Mouse (Mus musculus) adrenal gland, adult 8-10 months (tissue): Measurements from ENCODE around the gene Ncaph2. TPM values are rescaled to one million over a fixed set of nuclear protein-coding genes. Genes with fewer than 3 reads are reported as not detected.

Experiments
- DNase-seq: peaks from one replicate; pipeline ENCODE4 v3.0.0; 2022
- microRNA-seq, 2 experiments: library from miRNA; unstranded; fragments of <30 nt; microRNA quantifications; one replicate each; pipeline ENCODE4 v1.2.0; 2022
- total RNA-seq, 4 experiments: library from RNA; stranded (reverse); gene quantifications; 2 replicates each; pipeline ENCODE4 v1.2.4; 2022

Ncaph2 gene
- total RNA-seq, 4 experiments from 2014 or later, result 79.1 to 93.1 (median 87.8) TPM

- DNase-seq, result no peak
Observed at GRCm38 (mm10) chr15:89379429-89379828, 23.9 kb downstream of the Ncaph2 start.

DNA sequence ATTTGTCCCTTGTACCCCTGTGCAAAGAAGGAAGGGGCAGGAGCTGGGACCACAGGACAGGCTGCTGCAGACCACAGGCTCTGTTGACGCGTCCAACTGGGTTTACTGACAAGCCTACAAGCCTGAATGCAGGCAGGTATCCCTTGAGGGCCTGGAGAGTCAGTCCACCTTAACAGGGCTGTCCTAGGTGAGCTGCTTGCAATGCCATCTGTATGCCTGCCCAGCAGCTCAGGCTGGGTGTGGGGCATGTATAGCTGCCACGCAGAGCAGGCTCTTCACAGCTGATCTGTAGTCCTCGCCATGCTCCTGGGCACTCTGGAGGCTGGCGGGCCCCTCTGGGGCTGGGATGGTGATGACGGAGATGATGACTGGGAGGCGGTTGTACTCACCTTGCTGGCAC, 29.1 kb downstream of the Ncaph2 start, which contains the start of gene Klhdc7b:
Klhdc7b (plus strand) TSS at position 301 of the 400 bp plus-strand sequence.
- DNase-seq, result no peak

GRCm38 (mm10) chr15:89387127-89387526, 31.6 kb downstream of the Ncaph2 start:
- no peak for DNase-seq

DNA sequence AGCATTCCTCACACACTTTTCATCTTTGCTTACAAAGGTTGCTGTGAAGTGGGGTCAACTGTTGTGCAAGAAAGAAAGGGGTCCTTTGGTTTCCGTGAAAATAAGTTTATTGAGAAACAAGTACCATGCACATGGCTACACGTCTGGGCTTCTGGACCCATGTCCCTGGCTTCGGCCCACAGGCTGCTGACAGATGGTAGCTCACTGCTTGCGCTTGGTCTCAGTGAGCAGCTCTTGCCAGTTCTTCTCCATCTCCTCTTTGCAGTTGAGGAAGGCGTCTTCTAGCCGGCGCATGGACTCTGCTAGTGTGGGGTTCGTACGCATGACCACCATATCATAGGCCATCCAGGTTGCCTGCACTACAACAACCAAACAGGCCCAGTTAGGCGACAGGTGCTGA, 34.6 kb downstream of the Ncaph2 start:
- no peak for DNase-seq

DNA sequence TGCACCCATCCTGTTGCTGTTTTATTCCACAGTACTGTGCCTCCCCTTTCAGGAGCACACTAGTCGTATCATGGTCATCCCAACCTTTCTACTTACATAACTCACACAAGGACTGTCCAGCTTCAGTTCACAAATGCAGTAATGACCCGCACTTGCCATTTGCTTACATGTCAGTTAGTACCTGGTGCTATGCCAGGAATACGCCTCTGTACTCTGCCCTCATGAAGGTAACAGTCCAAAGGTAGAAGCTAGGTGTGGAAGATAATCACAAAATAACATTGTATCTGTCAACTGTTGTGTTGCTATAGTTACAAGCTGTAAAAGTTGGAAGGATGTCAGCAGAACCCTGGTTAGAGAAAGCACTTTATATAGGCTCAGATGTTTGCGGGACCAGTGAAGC, 41.4 kb downstream of the Ncaph2 start:
- DNase-seq, result no peak

DNA sequence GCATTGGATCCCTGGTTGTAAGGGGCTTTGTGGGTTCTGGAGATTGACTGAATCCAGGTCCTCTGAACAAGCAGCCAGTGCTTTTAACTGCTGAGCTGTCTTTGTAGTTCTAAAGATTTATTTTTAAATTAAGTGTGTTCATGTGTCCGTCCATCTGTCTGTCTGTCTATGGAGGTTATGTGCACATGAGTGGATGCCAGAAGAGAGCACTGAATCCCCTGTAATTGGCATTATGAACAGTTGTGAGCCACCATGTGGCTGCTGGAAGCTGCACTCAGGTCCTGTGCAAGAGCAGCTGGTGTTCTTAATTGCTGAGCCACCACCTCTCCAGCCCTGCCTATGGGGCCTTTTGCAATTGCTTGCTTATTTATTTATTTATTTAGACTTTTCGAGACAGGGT, 42.6 kb downstream of the Ncaph2 start:
- no peak for DNase-seq

GRCm38 (mm10) chr15:89399716-89400115, 44.2 kb downstream of the Ncaph2 start:
- no peak for DNase-seq

DNA sequence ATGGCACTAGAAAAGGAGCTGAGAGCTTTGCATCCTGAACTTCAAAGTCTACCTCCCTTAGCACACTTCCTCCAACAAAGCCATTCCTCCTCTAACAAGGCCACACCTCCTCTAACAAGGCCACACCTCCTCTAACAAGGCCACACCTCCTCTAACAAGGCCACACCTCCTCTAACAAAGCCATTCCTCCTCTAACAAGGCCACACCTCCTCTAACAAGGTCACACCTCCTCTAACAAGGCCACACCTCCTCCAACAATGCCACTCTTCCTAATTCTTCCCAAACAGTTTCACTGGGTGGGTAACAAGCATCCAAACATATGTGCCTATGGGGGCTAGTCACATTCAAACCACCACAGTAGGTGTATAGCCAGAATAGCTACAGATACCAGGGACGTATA, 47.0 kb downstream of the Ncaph2 start:
- no peak for DNase-seq

DNA sequence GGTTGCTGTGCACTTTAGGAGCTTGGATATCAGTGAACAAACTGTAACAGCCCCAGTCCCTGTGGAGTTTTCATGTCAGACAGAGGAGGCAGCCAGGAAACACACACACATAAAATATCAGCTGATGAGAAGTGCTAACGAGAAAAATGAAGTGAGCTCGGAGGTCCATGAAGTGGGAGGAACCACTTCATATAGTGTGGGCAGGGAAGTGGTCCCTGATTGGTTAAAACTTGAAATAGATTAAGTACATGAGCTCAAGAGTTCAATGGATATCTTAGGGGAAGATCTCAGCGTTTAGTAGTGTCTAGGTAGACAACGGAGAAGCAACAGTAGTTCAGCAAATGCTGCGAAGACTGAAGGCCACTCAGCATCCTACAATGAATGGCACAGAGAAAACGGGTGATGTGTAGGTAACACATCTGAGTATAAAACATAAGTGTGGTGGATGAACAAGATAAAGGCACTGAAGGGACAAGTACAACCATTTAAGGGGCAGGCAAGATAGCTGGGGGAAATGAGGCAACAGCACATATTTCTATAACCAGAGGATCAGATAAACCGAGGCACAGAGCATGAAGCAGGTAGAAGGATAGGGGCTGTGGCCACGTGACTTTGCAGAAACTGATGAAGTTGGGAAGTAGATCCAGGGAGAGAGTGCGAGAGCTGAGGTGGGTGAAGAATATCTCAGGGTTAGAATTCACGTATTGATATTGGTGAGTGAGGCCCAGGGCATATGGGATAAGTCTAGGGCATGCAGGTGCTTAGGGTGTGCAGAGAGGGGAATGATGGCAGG, 49.5 kb downstream of the Ncaph2 start:
- DNase-seq, result no peak

- no peak for DNase-seq
Observed at GRCm38 (mm10) chr15:89406691-89407090, 51.2 kb downstream of the Ncaph2 start.

GRCm38 (mm10) chr15:89410118-89410517, 54.6 kb downstream of the Ncaph2 start, which contains the start of gene Syce3:
Syce3 (minus strand) TSS chr15:89410503.
- no peak for DNase-seq

DNA sequence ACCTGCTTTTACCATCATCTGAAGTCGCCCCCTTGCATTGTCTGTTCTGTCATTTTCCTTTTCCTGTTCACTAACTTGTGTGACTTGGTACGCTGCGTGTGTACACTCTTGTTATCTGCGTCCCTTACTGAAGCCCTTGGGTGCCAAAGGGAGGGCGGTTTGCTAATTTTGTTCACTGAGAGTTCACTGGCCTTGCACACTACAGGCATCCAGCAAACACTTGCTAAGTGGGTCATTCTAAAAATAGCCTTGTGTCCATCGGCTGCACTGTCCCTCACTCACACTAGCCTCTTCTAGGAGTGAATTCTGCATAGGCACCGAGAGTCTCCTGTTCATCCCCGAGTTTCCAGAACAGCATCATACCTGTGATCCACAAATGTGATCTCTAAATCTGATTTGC, 59.8 kb downstream of the Ncaph2 start:
- no peak for DNase-seq

- no peak for DNase-seq
Observed at GRCm38 (mm10) chr15:89421938-89422337, 66.4 kb downstream of the Ncaph2 start.

Small RNA genes lying within 50 kb of the gene (microRNA-seq; reads per million reads assigned to microRNA genes)
- 0.18 to 0.84 reads per million in 2 experiments for gene Mir6959

Other genes starting within 250 kb of the Ncaph2 start
- gene Tubgcp6, start 232.6 kb upstream of the Ncaph2 start, total RNA-seq, result 10 to 100 TPM; 16.0 to 24.6 (median 20.3) TPM
- 10 to 100 TPM; 13.2 to 23.1 (median 18.0) TPM for gene Hdac10, start 227.0 kb upstream of the Ncaph2 start, total RNA-seq
- gene Mapk12, start 215.0 kb upstream of the Ncaph2 start, total RNA-seq, result 10 to 100 TPM; 10.5 to 22.7 (median 14.3) TPM
- gene Mapk11, start 206.1 kb upstream of the Ncaph2 start, total RNA-seq, result 1 to 10 TPM; 4.6 to 7.7 (median 6.3) TPM
- gene Plxnb2, start 174.9 kb upstream of the Ncaph2 start, total RNA-seq, result 100 to 1,000 TPM; 153 to 177 (median 157) TPM
- 10 to 100 TPM in 1 of 4 experiments, 1 to 10 TPM in 3; 6.9 to 13.2 (median 8.9) TPM for gene Dennd6b, start 159.2 kb upstream of the Ncaph2 start, total RNA-seq
- 10 to 100 TPM; 46.8 to 89.2 (median 66.8) TPM for gene Ppp6r2, start 144.2 kb upstream of the Ncaph2 start, total RNA-seq
- gene Sbf1, start 40.4 kb upstream of the Ncaph2 start, total RNA-seq, result 100 to 1,000 TPM in 2 of 4 experiments, 10 to 100 TPM in 2; 90.8 to 127 (median 101) TPM
- gene Adm2, start 33.0 kb upstream of the Ncaph2 start, total RNA-seq, result not detected
- 1 to 10 TPM in 2 of 4 experiments, not detected in 2; 1.4 TPM for gene Miox, start 21.3 kb upstream of the Ncaph2 start, total RNA-seq
- gene Lmf2, start 60 bp upstream of the Ncaph2 start, total RNA-seq, result 10 to 100 TPM; 44.4 to 57.5 (median 48.6) TPM
- gene Sco2, start 18.1 kb downstream of the Ncaph2 start, total RNA-seq, result 10 to 100 TPM; 18.7 to 28.6 (median 24.6) TPM
- gene Tymp, start 21.3 kb downstream of the Ncaph2 start, total RNA-seq, result under 1 TPM; 0.22 to 0.73 (median 0.51) TPM
- under 1 TPM; 0.34 to 0.73 (median 0.43) TPM for gene Odf3b, start 23.6 kb downstream of the Ncaph2 start, total RNA-seq
- under 1 TPM in 1 of 4 experiments, not detected in 3; 0.09 TPM for gene Klhdc7b, start 29.2 kb downstream of the Ncaph2 start, total RNA-seq
- gene Syce3, start 54.8 kb downstream of the Ncaph2 start, total RNA-seq, result not detected
- gene Cpt1b, start 70.1 kb downstream of the Ncaph2 start, total RNA-seq, result 10 to 100 TPM in 3 of 4 experiments, 1 to 10 TPM in 1; 6.3 to 68.6 (median 53.1) TPM
- gene C730034F03Rik, start 73.9 kb downstream of the Ncaph2 start, total RNA-seq, result 1 to 10 TPM; 1.1 to 2.3 (median 1.9) TPM
- gene Gm44502, start 74.0 kb downstream of the Ncaph2 start, total RNA-seq, result 1 to 10 TPM in 2 of 4 experiments, not detected in 2; 1.2 to 1.5 TPM
- 10 to 100 TPM; 47.0 to 76.2 (median 66.7) TPM for gene Chkb, start 74.2 kb downstream of the Ncaph2 start, total RNA-seq
- gene Mapk8ip2, start 98.2 kb downstream of the Ncaph2 start, total RNA-seq, result 10 to 100 TPM; 14.3 to 19.0 (median 15.0) TPM
- gene Arsa, start 121.7 kb downstream of the Ncaph2 start, total RNA-seq, result 10 to 100 TPM; 16.9 to 32.5 (median 21.6) TPM
- 10 to 100 TPM; 29.1 to 61.2 (median 42.8) TPM for gene Shank3, start 143.9 kb downstream of the Ncaph2 start, total RNA-seq
- 1 to 10 TPM in 1 of 4 experiments, under 1 TPM in 3; 0.17 to 1.4 (median 0.71) TPM for gene Acr, start 212.6 kb downstream of the Ncaph2 start, total RNA-seq
- 10 to 100 TPM in 3 of 4 experiments, 1 to 10 TPM in 1; 9.4 to 20.8 (median 15.1) TPM for gene Rabl2, start 236.2 kb downstream of the Ncaph2 start, total RNA-seq